In genomic region chr4:138042257-138042589, GRCm38 (mm10) we compare ENCODE assay signal across 22 mouse cellular contexts. TPM values are rescaled to one million over a fixed set of nuclear protein-coding genes. Genes with fewer than 3 reads are reported as not detected.
A peak's percentile ranks its signal among the peaks of the same experiment; 100 is the strongest.
DNase-seq lines count a peak whose midpoint lies in the region; ATAC-seq and TF ChIP-seq lines count a peak whose summit lies in the region.
"Had no signal": no experiment of that assay in that cellular context is flagged by ENCODE, and none has a peak within 500 bp of the region (broad histone marks: within the 10 kb centered on the region; RNA-seq: fewer than 3 reads in every experiment).

No protein-coding gene starts in this region.

- 61% methylated on average over 2 of the region's 2 CpGs for WGBS in hindbrain, embryonic 13.5 days
- 79% methylated on average over 2 of the region's 2 CpGs for WGBS in hindbrain, embryonic 10.5 days
- WGBS in midbrain, embryonic 13.5 days, result 66% methylated on average over 2 of the region's 2 CpGs
- WGBS in midbrain, postnatal 0 days, result 55% methylated on average over 2 of the region's 2 CpGs
- 48% methylated on average over 2 of the region's 2 CpGs for WGBS in stomach, postnatal 0 days

- TF ChIP-seq CTCF in midbrain, postnatal 0 days (IDR thresholded peaks at IDR 0.05), result no peak
- no peak for TF ChIP-seq CTCF in bone marrow macrophage, adult 2 months (IDR thresholded peaks at IDR 0.05; ENCODE audit: low read depth, low read length)
- TF ChIP-seq CTCF in stomach, postnatal 0 days (IDR thresholded peaks at IDR 0.05; ENCODE audit: low read depth), result no peak

- DNase-seq in hindbrain, embryonic 10.5 days (ENCODE audit: low spot score), result no peak
- no peak for DNase-seq in midbrain, postnatal 0 days (ENCODE audit: low spot score)
- no peak for DNase-seq in stomach, postnatal 0 days (ENCODE audit: low spot score)
- DNase-seq in spleen, postnatal 4 days (ENCODE audit: low spot score in 2 of 2), result no peak
- DNase-seq: adrenal gland, postnatal 10 days; cerebellum, adult 11-12 months; cerebellum, postnatal 14 days; embryo, embryonic 11 days; gastrocnemius, postnatal 25 days; heart, postnatal 10 days; kidney, adult 9 months; right cerebral cortex, postnatal 14 days had no signal

- peak overlapping the region; percentile 66 for H3K27ac ChIP-seq in hindbrain, embryonic 13.5 days
- H3K27ac ChIP-seq in hindbrain, embryonic 10.5 days, result no peak overlapping the region
- peak overlapping the region; percentile 68 for H3K27ac ChIP-seq in midbrain, embryonic 13.5 days
- no peak overlapping the region for H3K27ac ChIP-seq in midbrain, postnatal 0 days (ENCODE audit: low read depth, low read length)
- peak overlapping the region; percentile 94 for H3K27ac ChIP-seq in bone marrow macrophage, adult 2 months (ENCODE audit: insufficient read depth, low read depth, low read length)
- peak overlapping the region; percentile 58 for H3K27ac ChIP-seq in stomach, postnatal 0 days (replicated peaks)
- H3K27ac ChIP-seq: hindbrain, embryonic 12.5 days; intestine, embryonic 15.5 days; limb, embryonic 12.5 days; liver, embryonic 12.5 days; lung, embryonic 15.5 days had no signal

- no peak for ATAC-seq in hindbrain, embryonic 13.5 days (ENCODE audit: low FRiP score)
- ATAC-seq in midbrain, embryonic 13.5 days, result no peak
- no peak for ATAC-seq in midbrain, postnatal 0 days (ENCODE audit: low FRiP score)
- no peak for ATAC-seq in stomach, postnatal 0 days (ENCODE audit: low FRiP score, low TSS enrichment)
- ATAC-seq: activated CD4-positive, CD25-positive, alpha-beta regulatory T cell, adult 4 months; intestine, embryonic 15.5 days; liver, embryonic 12.5 days had no signal

- H3K36me3 ChIP-seq in hindbrain, embryonic 13.5 days, result peaks cover 20% of the 10 kb centered on the region
- peaks cover 80% of the 10 kb centered on the region for H3K36me3 ChIP-seq in hindbrain, embryonic 10.5 days
- peaks cover 32% of the 10 kb centered on the region for H3K36me3 ChIP-seq in midbrain, embryonic 13.5 days
- H3K36me3 ChIP-seq in midbrain, postnatal 0 days (ENCODE audit: insufficient read depth, low read length), result no peaks in the 10 kb centered on the region
- H3K36me3 ChIP-seq in stomach, postnatal 0 days (ENCODE audit: control insufficient read depth, insufficient read depth, low read length), result peaks cover 7% of the 10 kb centered on the region

- no peaks in the 10 kb centered on the region for H3K27me3 ChIP-seq in hindbrain, embryonic 13.5 days
- no peaks in the 10 kb centered on the region for H3K27me3 ChIP-seq in hindbrain, embryonic 10.5 days (ENCODE audit: insufficient read depth, poor library complexity, severe bottlenecking)
- no peaks in the 10 kb centered on the region for H3K27me3 ChIP-seq in midbrain, embryonic 13.5 days
- no peaks in the 10 kb centered on the region for H3K27me3 ChIP-seq in midbrain, postnatal 0 days (ENCODE audit: insufficient read depth, low read length)
- no peaks in the 10 kb centered on the region for H3K27me3 ChIP-seq in stomach, postnatal 0 days (ENCODE audit: control insufficient read depth, insufficient read depth, low read length)
- H3K27me3 ChIP-seq: hindbrain, embryonic 12.5 days; intestine, embryonic 15.5 days; limb, embryonic 12.5 days; liver, embryonic 12.5 days; lung, embryonic 15.5 days had no signal

- H3K4me1 ChIP-seq in hindbrain, embryonic 13.5 days (replicated peaks), result peaks cover 38% of the 10 kb centered on the region
- H3K4me1 ChIP-seq in hindbrain, embryonic 10.5 days (replicated peaks), result peaks cover 20% of the 10 kb centered on the region
- peaks cover 25% of the 10 kb centered on the region for H3K4me1 ChIP-seq in midbrain, embryonic 13.5 days (replicated peaks)
- H3K4me1 ChIP-seq in midbrain, postnatal 0 days (ENCODE audit: insufficient read depth, low read length), result peaks cover under 1% of the 10 kb centered on the region; the same call in 1 of the 2 replicates
- H3K4me1 ChIP-seq in bone marrow macrophage, adult 2 months (ENCODE audit: control insufficient read depth, insufficient read depth, low read length), result peaks cover 36% of the 10 kb centered on the region
- H3K4me1 ChIP-seq in stomach, postnatal 0 days (replicated peaks; ENCODE audit: control insufficient read depth, insufficient read depth), result no peaks in the 10 kb centered on the region

- no peaks in the 10 kb centered on the region for H3K9me3 ChIP-seq in hindbrain, embryonic 13.5 days
- H3K9me3 ChIP-seq in hindbrain, embryonic 10.5 days, result peaks cover 7% of the 10 kb centered on the region
- H3K9me3 ChIP-seq in midbrain, embryonic 13.5 days, result no peaks in the 10 kb centered on the region
- H3K9me3 ChIP-seq in midbrain, postnatal 0 days (ENCODE audit: low read length), result no peaks in the 10 kb centered on the region
- no peaks in the 10 kb centered on the region for H3K9me3 ChIP-seq in stomach, postnatal 0 days (ENCODE audit: control insufficient read depth, low read length)
- H3K9me3 ChIP-seq: hindbrain, embryonic 12.5 days; intestine, embryonic 15.5 days; lung, embryonic 15.5 days had no signal

- H3K9ac ChIP-seq in hindbrain, embryonic 13.5 days, result no peak overlapping the region
- H3K9ac ChIP-seq in midbrain, embryonic 13.5 days (replicated peaks), result no peak overlapping the region
- H3K9ac ChIP-seq in midbrain, postnatal 0 days (replicated peaks; ENCODE audit: low read length, poor library complexity, severe bottlenecking), result no peak overlapping the region
- H3K9ac ChIP-seq in stomach, postnatal 0 days (ENCODE audit: low read length), result no peak overlapping the region
- H3K9ac ChIP-seq: hindbrain, embryonic 12.5 days; intestine, embryonic 15.5 days; limb, embryonic 12.5 days; liver, embryonic 12.5 days; lung, embryonic 15.5 days had no signal

- no peak for TF ChIP-seq POLR2A in bone marrow macrophage, adult 2 months (IDR thresholded peaks at IDR 0.05; ENCODE audit: borderline replicate concordance, low read depth, low read length)

- no peak overlapping the region for H3K4me3 ChIP-seq in hindbrain, embryonic 13.5 days
- H3K4me3 ChIP-seq in hindbrain, embryonic 10.5 days, result no peak overlapping the region
- no peak overlapping the region for H3K4me3 ChIP-seq in midbrain, embryonic 13.5 days (replicated peaks)
- H3K4me3 ChIP-seq in midbrain, postnatal 0 days (ENCODE audit: low read depth, low read length), result no peak overlapping the region
- H3K4me3 ChIP-seq in bone marrow macrophage, adult 2 months (ENCODE audit: insufficient read depth, low read length), result peak overlapping the region; percentile 52
- no peak overlapping the region for H3K4me3 ChIP-seq in stomach, postnatal 0 days (ENCODE audit: low read depth, low read length)
- H3K4me3 ChIP-seq: hindbrain, embryonic 12.5 days; intestine, embryonic 15.5 days; limb, embryonic 12.5 days; liver, embryonic 12.5 days; lung, embryonic 15.5 days had no signal

- H3K4me2 ChIP-seq in hindbrain, embryonic 13.5 days, result no peak overlapping the region
- no peak overlapping the region for H3K4me2 ChIP-seq in midbrain, embryonic 13.5 days (replicated peaks)
- no peak overlapping the region for H3K4me2 ChIP-seq in midbrain, postnatal 0 days (ENCODE audit: low read depth, low read length, poor library complexity, severe bottlenecking)
- no peak overlapping the region for H3K4me2 ChIP-seq in stomach, postnatal 0 days (replicated peaks; ENCODE audit: low read depth)
- H3K4me2 ChIP-seq: heart, embryonic 11.5 days; hindbrain, embryonic 12.5 days; intestine, embryonic 15.5 days; limb, embryonic 12.5 days; liver, embryonic 12.5 days; lung, embryonic 15.5 days had no signal

- no peak for TF ChIP-seq EP300 in stomach, postnatal 0 days (optimal IDR thresholded peaks at IDR 0.05)

RNA-seq across cellular contexts. Expression of gene Eif4g3, which starts 49.4 kb away (rescaled TPM):
- 48.7 and 53.1 TPM in 2 replicates for polyA plus RNA-seq in hindbrain, embryonic 13.5 days (2015; fragmentation: Nextera tagmentation; extraction: Ambion mirVana)
- polyA plus RNA-seq in hindbrain, embryonic 10.5 days (2016; fragmentation: Nextera tagmentation; extraction: Ambion mirVana), result 38.1 and 42.4 TPM in 2 replicates
- polyA plus RNA-seq in midbrain, embryonic 13.5 days (2015; fragmentation: Nextera tagmentation; extraction: Ambion mirVana), result 50.1 and 55.5 TPM in 2 replicates
- total RNA-seq in midbrain, postnatal 0 days (2014; rRNA removed), result 70.0 and 92.2 TPM in 2 replicates
- 36.0 and 42.4 TPM in 2 replicates for polyA plus RNA-seq in midbrain, postnatal 0 days (2015; fragmentation: Nextera tagmentation; extraction: Ambion mirVana)
- polyA plus RNA-seq in bone marrow macrophage, adult 2 months (2012; ENCODE audit: insufficient read depth, insufficient read length, missing spikeins), result 74.3 and 74.9 TPM in 2 replicates
- 11.4 and 11.9 TPM in 2 replicates for polyA plus RNA-seq in stomach, postnatal 0 days (2015; fragmentation: Nextera tagmentation; extraction: Ambion mirVana)

Comparison
In these comparisons a context has a peak if more than half of its experiments do, and no peak if none do; other contexts are left out.
1. H3K27ac ChIP-seq: peak in hindbrain, embryonic 13.5 days (single experiment), midbrain, embryonic 13.5 days (single experiment), bone marrow macrophage, adult 2 months (single experiment) and stomach, postnatal 0 days (single experiment); none in hindbrain, embryonic 10.5 days (single experiment) and midbrain, postnatal 0 days (single experiment).